Mouse (Mus musculus): ENCODE results near the gene Prmt7. TPM values are rescaled to one million over a fixed set of nuclear protein-coding genes. Genes with fewer than 3 reads are reported as not detected.

Gene Prmt7
- polyA plus RNA-seq, 1 experiment, result 36.7 TPM

DNA sequence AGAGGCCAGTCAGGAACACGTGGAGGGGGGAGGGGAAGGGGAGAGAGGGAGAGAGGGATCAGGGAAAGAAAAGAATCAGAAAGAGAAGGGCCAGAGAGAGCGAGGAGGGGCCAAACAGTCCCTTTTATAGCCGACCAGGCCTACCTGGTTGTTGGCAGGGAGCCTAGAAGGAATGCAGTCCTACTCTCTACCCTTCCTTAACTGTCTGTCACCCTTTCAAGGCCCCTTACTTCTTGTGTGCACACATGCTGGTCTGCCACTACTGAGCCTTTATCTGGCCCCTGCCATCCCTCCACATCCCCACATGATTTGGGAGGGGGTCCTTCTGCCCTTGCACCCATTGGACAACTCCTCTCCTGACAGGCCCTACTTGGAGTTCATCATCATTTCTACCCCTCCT lies 78.0 kb downstream of the Prmt7 start:
- Histone ChIP-seq H3K4me3 (ENCODE audit: control insufficient read depth, insufficient read depth, low read length) (no peak overlapping the region), H3K4me1 (replicated peaks; ENCODE audit: control insufficient read depth, insufficient read depth, low read length) (peaks cover 15% of the 10 kb centered on the region), H3K27ac (ENCODE audit: control insufficient read depth, insufficient read depth, low read length) (no peak overlapping the region), H3K27me3 (ENCODE audit: control insufficient read depth, insufficient read depth, low read length) (no peaks in the 10 kb centered on the region), H3K36me3 (ENCODE audit: control insufficient read depth, insufficient read depth, low read length) (no peaks in the 10 kb centered on the region)
- TF ChIP-seq CTCF (IDR thresholded peaks at IDR 0.05; ENCODE audit: borderline replicate concordance, control insufficient read depth, extremely low read depth, insufficient read depth, low read length, poor library complexity), result no peak
- TF ChIP-seq POLR2A (IDR thresholded peaks at IDR 0.05; ENCODE audit: control insufficient read depth, extremely low read depth, insufficient read depth, low read length, poor library complexity), result no peak
- DNase-seq, result no peak
- WGBS, result 67% methylated on average over 3 of the region's 3 CpGs

DNA sequence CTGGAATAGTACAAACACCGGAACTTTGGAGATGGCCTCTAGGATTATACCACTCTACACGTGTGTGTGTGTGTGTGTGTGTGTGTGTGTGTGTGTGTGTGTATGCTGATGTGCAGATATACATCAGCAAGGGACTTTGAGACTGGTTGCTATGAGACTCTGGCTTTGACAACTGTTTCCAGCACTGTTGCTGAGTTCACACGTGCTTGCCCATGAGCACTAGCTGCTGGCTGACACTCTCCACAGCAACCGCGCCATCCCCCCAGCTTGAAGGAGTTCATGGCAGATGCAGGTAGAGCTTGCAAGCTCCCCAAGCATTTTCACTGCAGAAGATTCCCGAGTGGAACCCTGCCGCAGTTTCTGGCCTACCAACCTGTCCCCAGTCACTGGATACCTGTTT lies 78.7 kb downstream of the Prmt7 start:
- DNase-seq, result no peak
- Histone ChIP-seq H3K4me1 (replicated peaks; ENCODE audit: control insufficient read depth, insufficient read depth, low read length) (peaks cover 15% of the 10 kb centered on the region), H3K27me3 (ENCODE audit: control insufficient read depth, insufficient read depth, low read length) (no peaks in the 10 kb centered on the region), H3K27ac (ENCODE audit: control insufficient read depth, insufficient read depth, low read length) (no peak overlapping the region), H3K4me3 (ENCODE audit: control insufficient read depth, insufficient read depth, low read length) (no peak overlapping the region), H3K36me3 (ENCODE audit: control insufficient read depth, insufficient read depth, low read length) (no peaks in the 10 kb centered on the region)
- 83% methylated on average over 7 of the region's 7 CpGs for WGBS
- no peak for TF ChIP-seq POLR2A (IDR thresholded peaks at IDR 0.05; ENCODE audit: control insufficient read depth, extremely low read depth, insufficient read depth, low read length, poor library complexity)
- TF ChIP-seq CTCF (IDR thresholded peaks at IDR 0.05; ENCODE audit: borderline replicate concordance, control insufficient read depth, extremely low read depth, insufficient read depth, low read length, poor library complexity), result no peak

DNA sequence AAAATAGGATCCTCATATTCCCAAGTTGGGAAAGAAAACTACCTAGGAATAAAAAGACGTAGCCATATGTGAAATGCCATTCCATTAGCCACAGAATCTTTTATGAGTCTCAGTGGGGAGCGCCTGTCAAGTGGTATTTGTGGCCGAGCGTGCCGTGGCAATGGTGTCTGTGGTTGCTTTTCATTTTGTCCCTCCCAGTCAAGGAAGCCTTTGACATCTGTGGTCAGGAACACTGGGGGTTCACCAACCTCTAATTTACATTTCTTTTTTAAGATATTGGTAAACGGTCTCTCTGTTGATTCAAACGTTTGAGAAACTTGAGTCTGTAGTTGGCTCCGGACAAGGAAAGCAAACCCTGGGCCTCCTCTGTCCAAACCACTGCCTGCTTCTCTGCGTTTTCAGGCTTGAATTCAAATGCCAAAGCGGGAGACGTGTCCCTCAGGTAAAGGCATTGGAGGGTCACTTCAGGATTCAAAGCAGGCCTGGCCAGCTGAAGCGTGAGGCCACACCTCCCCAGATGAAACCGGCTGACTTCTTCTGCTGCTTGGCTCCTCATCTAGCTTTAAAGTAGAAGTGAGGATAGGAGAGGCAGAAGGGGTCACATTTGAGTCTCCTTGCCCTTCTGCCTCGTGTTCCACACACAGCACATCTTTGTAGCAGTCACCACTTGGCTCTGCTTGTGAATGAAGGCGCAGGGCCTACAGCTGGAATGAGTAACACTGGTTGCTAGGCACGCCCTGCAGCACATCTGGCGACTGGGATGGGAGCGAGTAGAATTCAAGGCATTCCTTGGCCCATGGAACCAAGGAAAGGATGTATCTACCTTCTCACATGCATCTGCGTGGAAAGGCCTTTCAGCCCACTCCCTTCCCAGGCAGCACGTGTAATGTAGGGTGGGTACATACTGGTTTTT lies 82.0 kb downstream of the Prmt7 start:
- H3K27ac ChIP-seq (ENCODE audit: control insufficient read depth, insufficient read depth, low read length), result no peak overlapping the region
- no peak for DNase-seq

DNA sequence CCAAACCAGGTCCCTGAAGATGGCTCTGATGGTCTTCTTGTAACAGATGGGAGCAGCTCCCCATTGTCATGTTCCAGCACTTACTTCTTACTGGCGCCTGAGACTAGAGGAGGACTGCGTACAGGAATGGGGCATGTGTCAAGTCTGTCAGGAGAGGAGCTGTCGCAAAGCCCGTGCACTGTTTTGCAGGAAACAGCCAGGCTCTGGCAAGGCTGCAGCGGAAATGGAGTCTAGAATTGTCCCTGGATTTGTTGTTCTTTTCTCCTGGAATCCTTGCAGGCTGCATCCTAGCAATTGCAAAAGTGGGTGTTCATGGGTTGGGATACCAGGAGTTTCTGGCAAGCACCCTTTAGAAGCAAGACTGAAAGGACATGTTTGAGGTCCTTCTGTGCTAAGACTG lies 87.5 kb downstream of the Prmt7 start:
- Histone ChIP-seq H3K27me3 (ENCODE audit: control insufficient read depth, insufficient read depth, low read length) (no peaks in the 10 kb centered on the region), H3K4me1 (replicated peaks; ENCODE audit: control insufficient read depth, insufficient read depth, low read length) (no peaks in the 10 kb centered on the region), H3K36me3 (ENCODE audit: control insufficient read depth, insufficient read depth, low read length) (no peaks in the 10 kb centered on the region), H3K27ac (ENCODE audit: control insufficient read depth, insufficient read depth, low read length) (no peak overlapping the region), H3K4me3 (ENCODE audit: control insufficient read depth, insufficient read depth, low read length) (no peak overlapping the region)
- 83% methylated on average over 5 of the region's 5 CpGs for WGBS
- no peak for DNase-seq
- TF ChIP-seq POLR2A (IDR thresholded peaks at IDR 0.05; ENCODE audit: control insufficient read depth, extremely low read depth, insufficient read depth, low read length, poor library complexity) (no peak), CTCF (IDR thresholded peaks at IDR 0.05; ENCODE audit: borderline replicate concordance, control insufficient read depth, extremely low read depth, insufficient read depth, low read length, poor library complexity) (no peak)

More for the DNA sequence above, 82.0 kb downstream of the Prmt7 start:
- Histone ChIP-seq H3K36me3 (ENCODE audit: control insufficient read depth, insufficient read depth, low read length) (no peaks in the 10 kb centered on the region), H3K27me3 (ENCODE audit: control insufficient read depth, insufficient read depth, low read length) (no peaks in the 10 kb centered on the region), H3K4me1 (replicated peaks; ENCODE audit: control insufficient read depth, insufficient read depth, low read length) (peaks cover 9% of the 10 kb centered on the region), H3K4me3 (ENCODE audit: control insufficient read depth, insufficient read depth, low read length) (no peak overlapping the region)
- TF ChIP-seq CTCF (IDR thresholded peaks at IDR 0.05; ENCODE audit: borderline replicate concordance, control insufficient read depth, extremely low read depth, insufficient read depth, low read length, poor library complexity), result no peak
- no peak for TF ChIP-seq POLR2A (IDR thresholded peaks at IDR 0.05; ENCODE audit: control insufficient read depth, extremely low read depth, insufficient read depth, low read length, poor library complexity)
- 28% methylated on average over 20 of the region's 20 CpGs for WGBS

DNA sequence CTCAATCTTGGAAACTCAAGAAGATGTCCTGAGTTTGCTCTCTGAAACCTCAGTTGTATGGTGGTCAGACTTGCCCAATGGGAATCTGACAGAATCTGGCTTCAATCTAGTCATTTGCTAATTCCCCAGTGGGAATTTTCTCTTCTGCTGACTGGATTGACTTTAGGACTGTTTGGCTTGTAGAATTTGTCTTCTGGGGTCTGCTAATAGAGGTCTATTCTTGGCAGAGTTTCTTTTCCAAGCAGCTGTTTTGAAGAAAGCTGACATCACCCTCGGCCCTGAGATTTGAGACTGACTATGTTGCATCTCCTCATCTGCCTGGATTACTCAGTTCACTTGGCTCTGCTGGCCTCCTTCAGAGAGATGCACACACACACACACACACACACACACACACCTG lies 88.1 kb downstream of the Prmt7 start:
- no peaks in the 10 kb centered on the region for H3K27me3 ChIP-seq (ENCODE audit: control insufficient read depth, insufficient read depth, low read length)
- no peak overlapping the region for H3K4me3 ChIP-seq (ENCODE audit: control insufficient read depth, insufficient read depth, low read length)
- WGBS, result 80% methylated on average over 1 of the region's 1 CpGs
- H3K36me3 ChIP-seq (ENCODE audit: control insufficient read depth, insufficient read depth, low read length), result no peaks in the 10 kb centered on the region
- TF ChIP-seq CTCF (IDR thresholded peaks at IDR 0.05; ENCODE audit: borderline replicate concordance, control insufficient read depth, extremely low read depth, insufficient read depth, low read length, poor library complexity) (no peak), POLR2A (IDR thresholded peaks at IDR 0.05; ENCODE audit: control insufficient read depth, extremely low read depth, insufficient read depth, low read length, poor library complexity) (no peak)
- H3K4me1 ChIP-seq (replicated peaks; ENCODE audit: control insufficient read depth, insufficient read depth, low read length), result no peaks in the 10 kb centered on the region
- no peak overlapping the region for H3K27ac ChIP-seq (ENCODE audit: control insufficient read depth, insufficient read depth, low read length)
- DNase-seq, result no peak

DNA sequence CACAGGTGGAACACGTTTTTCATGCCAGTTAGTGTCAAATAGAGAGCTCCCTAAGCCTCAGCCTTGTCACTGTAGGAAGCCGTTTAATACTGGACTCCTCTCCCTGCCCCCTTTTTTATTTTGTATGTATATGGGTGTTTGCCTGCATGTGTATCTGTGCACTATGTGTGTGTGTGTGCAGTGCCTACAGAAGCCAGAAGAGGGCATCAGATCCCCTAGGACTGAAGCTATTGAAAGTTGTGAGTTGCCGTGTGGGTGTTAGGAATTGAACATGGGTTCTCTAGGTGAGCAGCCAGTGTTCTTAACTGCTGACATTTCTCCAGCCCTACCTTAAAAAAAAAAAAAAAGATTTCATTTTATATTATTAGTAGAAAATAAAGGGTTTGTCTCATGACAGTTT lies 89.0 kb downstream of the Prmt7 start:
- TF ChIP-seq POLR2A (IDR thresholded peaks at IDR 0.05; ENCODE audit: control insufficient read depth, extremely low read depth, insufficient read depth, low read length, poor library complexity), result no peak
- no peak for TF ChIP-seq CTCF (IDR thresholded peaks at IDR 0.05; ENCODE audit: borderline replicate concordance, control insufficient read depth, extremely low read depth, insufficient read depth, low read length, poor library complexity)
- WGBS, result 90% methylated on average over 3 of the region's 3 CpGs
- no peak overlapping the region for H3K4me3 ChIP-seq (ENCODE audit: control insufficient read depth, insufficient read depth, low read length)

More for the DNA sequence above, 89.0 kb downstream of the Prmt7 start:
- Histone ChIP-seq H3K36me3 (ENCODE audit: control insufficient read depth, insufficient read depth, low read length) (no peaks in the 10 kb centered on the region), H3K27me3 (ENCODE audit: control insufficient read depth, insufficient read depth, low read length) (no peaks in the 10 kb centered on the region), H3K27ac (ENCODE audit: control insufficient read depth, insufficient read depth, low read length) (no peak overlapping the region), H3K4me1 (replicated peaks; ENCODE audit: control insufficient read depth, insufficient read depth, low read length) (no peaks in the 10 kb centered on the region)
- no peak for DNase-seq

Measured in thymus, adult 2 months (tissue).